Mouse (Mus musculus): ENCODE results near the gene Dhodh. TPM values are rescaled to one million over a fixed set of nuclear protein-coding genes. Genes with fewer than 3 reads are reported as not detected.

Dhodh gene
- 35.6 and 38.2 TPM in 2 replicates for polyA plus RNA-seq (2016; fragmentation: Nextera tagmentation; extraction: Ambion mirVana)

- Histone ChIP-seq H3K27me3 (replicated peaks) (peaks cover 5% of the 10 kb centered on the region; the same call in 1 of the 2 replicates), H3K9ac (peak within 1 kb of the TSS; percentile 77), H3K4me2 (peak within 1 kb of the TSS; percentile 92), H3K36me3 (peaks cover 17% of the 10 kb centered on the region), H3K4me1 (replicated peaks) (peaks cover 10% of the 10 kb centered on the region), H3K4me3 (peak within 1 kb of the TSS; percentile 65), H3K27ac (ENCODE audit: poor library complexity, severe bottlenecking) (peak within 1 kb of the TSS; percentile 94), H3K9me3 (replicated peaks) (no peaks in the 10 kb centered on the region)
- peak; percentile 98 for ATAC-seq (ENCODE audit: insufficient number of reproducible peaks, low FRiP score)
- under 1% methylated on average over 42 of the region's 42 CpGs for WGBS
Measured at GRCm38 (mm10) chr8:109608271-109609152, at the start of gene Dhodh. Gene Dhodh, minus strand, starts transcription at chr8:109608673.

- H3K9me3 ChIP-seq (replicated peaks): no peaks in the 10 kb centered on the region
- no peak overlapping the region for H3K4me2 ChIP-seq
- no peak overlapping the region for H3K27ac ChIP-seq (ENCODE audit: poor library complexity, severe bottlenecking)
- H3K36me3 ChIP-seq: no peaks in the 10 kb centered on the region
- no peak for ATAC-seq (ENCODE audit: insufficient number of reproducible peaks, low FRiP score)
- peaks cover 5% of the 10 kb centered on the region; the same call in 1 of the 2 replicates for H3K27me3 ChIP-seq (replicated peaks)
- H3K4me3 ChIP-seq: no peak overlapping the region
- H3K9ac ChIP-seq: no peak overlapping the region
- WGBS: 77% methylated on average over 3 of the region's 3 CpGs
- no peaks in the 10 kb centered on the region for H3K4me1 ChIP-seq (replicated peaks)
Measured at GRCm38 (mm10) chr8:109656860-109657259, 48.4 kb upstream of the Dhodh start.

- ATAC-seq (ENCODE audit: insufficient number of reproducible peaks, low FRiP score): no peak
- Histone ChIP-seq H3K9me3 (replicated peaks) (no peaks in the 10 kb centered on the region), H3K27me3 (replicated peaks) (peaks cover 10% of the 10 kb centered on the region; the same call in 1 of the 2 replicates), H3K4me2 (no peak overlapping the region), H3K9ac (no peak overlapping the region), H3K4me3 (no peak overlapping the region), H3K27ac (ENCODE audit: poor library complexity, severe bottlenecking) (no peak overlapping the region), H3K36me3 (no peaks in the 10 kb centered on the region), H3K4me1 (replicated peaks) (no peaks in the 10 kb centered on the region)
- WGBS: 78% methylated on average over 10 of the region's 10 CpGs
Measured at GRCm38 (mm10) chr8:109650801-109651200, 42.3 kb upstream of the Dhodh start.

- Histone ChIP-seq H3K36me3 (no peaks in the 10 kb centered on the region), H3K9ac (no peak overlapping the region), H3K4me1 (replicated peaks) (no peaks in the 10 kb centered on the region), H3K27ac (ENCODE audit: poor library complexity, severe bottlenecking) (no peak overlapping the region), H3K9me3 (replicated peaks) (peaks cover 4% of the 10 kb centered on the region; the same call in 1 of the 2 replicates), H3K4me3 (no peak overlapping the region), H3K4me2 (no peak overlapping the region), H3K27me3 (replicated peaks) (peaks cover 9% of the 10 kb centered on the region; the same call in 1 of the 2 replicates)
- ATAC-seq (ENCODE audit: insufficient number of reproducible peaks, low FRiP score): no peak
- WGBS: 32% methylated on average over 7 of the region's 7 CpGs
Measured at GRCm38 (mm10) chr8:109648469-109648868, 40.0 kb upstream of the Dhodh start.

GRCm38 (mm10) chr8:109647331-109647730, 38.9 kb upstream of the Dhodh start:
- Histone ChIP-seq H3K27me3 (replicated peaks) (peaks cover 6% of the 10 kb centered on the region; the same call in 1 of the 2 replicates), H3K36me3 (no peaks in the 10 kb centered on the region), H3K4me2 (no peak overlapping the region), H3K4me3 (no peak overlapping the region), H3K9ac (no peak overlapping the region), H3K4me1 (replicated peaks) (no peaks in the 10 kb centered on the region), H3K27ac (ENCODE audit: poor library complexity, severe bottlenecking) (no peak overlapping the region), H3K9me3 (replicated peaks) (peaks cover 4% of the 10 kb centered on the region; the same call in 1 of the 2 replicates)
- no peak for ATAC-seq (ENCODE audit: insufficient number of reproducible peaks, low FRiP score)
- WGBS: 62% methylated on average over 11 of the region's 11 CpGs

- Histone ChIP-seq H3K9ac (no peak overlapping the region), H3K4me1 (replicated peaks) (no peaks in the 10 kb centered on the region), H3K27me3 (replicated peaks) (peaks cover 5% of the 10 kb centered on the region), H3K36me3 (no peaks in the 10 kb centered on the region), H3K27ac (ENCODE audit: poor library complexity, severe bottlenecking) (no peak overlapping the region), H3K9me3 (replicated peaks) (peaks cover 4% of the 10 kb centered on the region; the same call in 1 of the 2 replicates), H3K4me3 (no peak overlapping the region), H3K4me2 (no peak overlapping the region)
- no peak for ATAC-seq (ENCODE audit: insufficient number of reproducible peaks, low FRiP score)
- WGBS: 83% methylated on average over 5 of the region's 5 CpGs
Measured at GRCm38 (mm10) chr8:109641236-109641635, 32.8 kb upstream of the Dhodh start.

- Histone ChIP-seq H3K4me3 (no peak overlapping the region), H3K4me2 (no peak overlapping the region), H3K27me3 (replicated peaks) (peaks cover 5% of the 10 kb centered on the region; the same call in 1 of the 2 replicates), H3K9ac (no peak overlapping the region), H3K4me1 (replicated peaks) (no peaks in the 10 kb centered on the region), H3K9me3 (replicated peaks) (peaks cover 4% of the 10 kb centered on the region; the same call in 1 of the 2 replicates), H3K36me3 (no peaks in the 10 kb centered on the region), H3K27ac (ENCODE audit: poor library complexity, severe bottlenecking) (no peak overlapping the region)
- WGBS: 57% methylated on average over 7 of the region's 7 CpGs
- no peak for ATAC-seq (ENCODE audit: insufficient number of reproducible peaks, low FRiP score)
Measured at GRCm38 (mm10) chr8:109640410-109640809, 31.9 kb upstream of the Dhodh start.

GRCm38 (mm10) chr8:109638851-109639250, 30.4 kb upstream of the Dhodh start:
- no peak overlapping the region for H3K4me2 ChIP-seq
- no peak for ATAC-seq (ENCODE audit: insufficient number of reproducible peaks, low FRiP score)
- H3K4me1 ChIP-seq (replicated peaks): no peaks in the 10 kb centered on the region
- H3K9me3 ChIP-seq (replicated peaks): no peaks in the 10 kb centered on the region
- H3K9ac ChIP-seq: no peak overlapping the region
- no peaks in the 10 kb centered on the region for H3K36me3 ChIP-seq
- no peak overlapping the region for H3K4me3 ChIP-seq
- 77% methylated on average over 5 of the region's 5 CpGs for WGBS
- no peak overlapping the region for H3K27ac ChIP-seq (ENCODE audit: poor library complexity, severe bottlenecking)
- H3K27me3 ChIP-seq (replicated peaks): peaks cover 5% of the 10 kb centered on the region; the same call in 1 of the 2 replicates

- 82% methylated on average over 8 of the region's 8 CpGs for WGBS
- Histone ChIP-seq H3K27ac (ENCODE audit: poor library complexity, severe bottlenecking) (no peak overlapping the region), H3K4me3 (no peak overlapping the region), H3K4me2 (no peak overlapping the region), H3K4me1 (replicated peaks) (no peaks in the 10 kb centered on the region), H3K36me3 (no peaks in the 10 kb centered on the region), H3K9me3 (replicated peaks) (no peaks in the 10 kb centered on the region), H3K27me3 (replicated peaks) (peaks cover 5% of the 10 kb centered on the region; the same call in 1 of the 2 replicates), H3K9ac (no peak overlapping the region)
- no peak for ATAC-seq (ENCODE audit: insufficient number of reproducible peaks, low FRiP score)
Measured at GRCm38 (mm10) chr8:109635146-109635545, 26.7 kb upstream of the Dhodh start.

- no peak overlapping the region for H3K4me3 ChIP-seq
- no peaks in the 10 kb centered on the region for H3K36me3 ChIP-seq
- no peaks in the 10 kb centered on the region for H3K4me1 ChIP-seq (replicated peaks)
- 73% methylated on average over 5 of the region's 5 CpGs for WGBS
- ATAC-seq (ENCODE audit: insufficient number of reproducible peaks, low FRiP score): no peak
- H3K9me3 ChIP-seq (replicated peaks): no peaks in the 10 kb centered on the region
- no peak overlapping the region for H3K9ac ChIP-seq
- H3K27me3 ChIP-seq (replicated peaks): 0 out of 2 replicates have a peak, but pooled peaks cover 2% of the 10 kb centered on the region
- no peak overlapping the region for H3K27ac ChIP-seq (ENCODE audit: poor library complexity, severe bottlenecking)
- no peak overlapping the region for H3K4me2 ChIP-seq
Measured at GRCm38 (mm10) chr8:109632498-109632897, 24.0 kb upstream of the Dhodh start.

- 0 out of 2 replicates have a peak, but pooled peaks cover 2% of the 10 kb centered on the region for H3K27me3 ChIP-seq (replicated peaks)
- no peak overlapping the region for H3K4me2 ChIP-seq
- no peak overlapping the region for H3K27ac ChIP-seq (ENCODE audit: poor library complexity, severe bottlenecking)
- peaks cover 10% of the 10 kb centered on the region for H3K9me3 ChIP-seq (replicated peaks)
- no peak overlapping the region for H3K4me3 ChIP-seq
- WGBS: 54% methylated on average over 6 of the region's 6 CpGs
- H3K9ac ChIP-seq: no peak overlapping the region
- H3K4me1 ChIP-seq (replicated peaks): no peaks in the 10 kb centered on the region
- ATAC-seq (ENCODE audit: insufficient number of reproducible peaks, low FRiP score): no peak
- H3K36me3 ChIP-seq: no peaks in the 10 kb centered on the region
Measured at GRCm38 (mm10) chr8:109628638-109629037, 20.2 kb upstream of the Dhodh start.
